Mouse (Mus musculus): Measurements from ENCODE around the gene Gm8094. TPM values are rescaled to one million over a fixed set of nuclear protein-coding genes. Genes with fewer than 3 reads are reported as not detected.
"Not testable (repeated sequence)": the region's sequence is repeated elsewhere in the genome, so short reads cannot be mapped to it uniquely, and the experiment has no call there.

The Gm8094 gene
- not detected in 2 replicates for polyA plus RNA-seq (2012; rRNA removed)

DNA sequence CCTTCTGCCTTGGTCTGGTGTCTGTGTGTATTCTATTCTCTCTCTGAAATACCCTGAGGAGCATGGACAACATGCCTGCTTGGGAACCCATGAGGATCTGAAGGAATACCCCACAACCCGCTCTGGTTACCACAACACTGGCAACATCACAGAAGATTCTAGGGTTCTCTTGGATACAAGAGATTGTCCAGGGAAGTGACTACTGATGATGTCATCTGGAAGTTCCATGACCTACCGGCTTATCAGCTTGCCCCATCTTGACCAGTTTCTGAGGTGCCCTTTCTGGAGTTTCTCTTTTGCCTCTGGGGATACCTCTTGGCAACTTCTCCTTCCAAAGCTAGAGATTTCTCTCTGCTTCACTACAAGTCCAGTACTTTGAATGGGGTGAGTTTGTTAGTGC, at the start of gene Gm8094:
Gene Gm8094 (minus strand): TSS at position 101 of the 400 bp plus-strand sequence.
- not testable (repeated sequence) for H3K27me3 ChIP-seq (ENCODE audit: control insufficient read depth, insufficient read depth, low read length); DNase-seq (ENCODE audit: low read depth in 1 of 2, low spot score in 2 of 2); H3K36me3 ChIP-seq (ENCODE audit: control insufficient read depth, insufficient read depth, low read length); H3K27ac ChIP-seq (ENCODE audit: insufficient read depth, low read length); H3K4me1 ChIP-seq (ENCODE audit: control insufficient read depth, insufficient read depth, insufficient read length); H3K4me3 ChIP-seq (ENCODE audit: extremely low read depth, insufficient read depth, insufficient read length)
- WGBS, result 88% methylated on average over 2 of the region's 2 CpGs

- 96% methylated on average over 3 of the region's 3 CpGs for WGBS
- not testable (repeated sequence) for H3K27ac ChIP-seq (ENCODE audit: insufficient read depth, low read length); H3K4me1 ChIP-seq (ENCODE audit: control insufficient read depth, insufficient read depth, insufficient read length); H3K4me3 ChIP-seq (ENCODE audit: extremely low read depth, insufficient read depth, insufficient read length); H3K36me3 ChIP-seq (ENCODE audit: control insufficient read depth, insufficient read depth, low read length); H3K27me3 ChIP-seq (ENCODE audit: control insufficient read depth, insufficient read depth, low read length); DNase-seq (ENCODE audit: low read depth in 1 of 2, low spot score in 2 of 2)
These were observed 43.2 kb upstream of the Gm8094 start for GRCm38 (mm10) chr14:43119673-43120072.

DNA sequence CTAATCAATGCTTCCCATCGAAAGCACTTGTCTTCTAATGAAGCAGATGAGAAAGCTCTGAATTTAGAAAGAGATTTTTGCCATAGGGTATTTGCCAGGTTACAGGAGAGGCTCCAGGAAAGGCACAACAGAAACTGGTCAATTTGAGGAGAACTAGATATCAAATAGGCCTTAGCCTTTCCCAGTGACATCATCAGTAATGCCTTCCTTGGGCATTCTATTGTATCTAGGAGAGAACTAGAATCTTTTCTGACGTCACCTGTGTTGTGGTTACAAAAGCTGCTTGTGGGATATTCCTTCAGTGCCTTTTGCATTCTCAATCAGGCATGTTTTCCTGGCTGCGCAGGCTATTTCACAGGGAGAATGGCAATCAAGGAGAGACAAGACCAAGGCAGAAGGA, 23.9 kb upstream of the Gm8094 start, which contains the start of gene Gm8104:
Gene Gm8104 (plus strand): TSS at position 301 of the 400 bp plus-strand sequence.
- not testable (repeated sequence) for DNase-seq (ENCODE audit: low read depth in 1 of 2, low spot score in 2 of 2); H3K4me1 ChIP-seq (ENCODE audit: control insufficient read depth, insufficient read depth, insufficient read length); H3K4me3 ChIP-seq (ENCODE audit: extremely low read depth, insufficient read depth, insufficient read length); H3K36me3 ChIP-seq (ENCODE audit: control insufficient read depth, insufficient read depth, low read length); H3K27ac ChIP-seq (ENCODE audit: insufficient read depth, low read length); H3K27me3 ChIP-seq (ENCODE audit: control insufficient read depth, insufficient read depth, low read length)
- 80% methylated on average over 3 of the region's 3 CpGs for WGBS

DNA sequence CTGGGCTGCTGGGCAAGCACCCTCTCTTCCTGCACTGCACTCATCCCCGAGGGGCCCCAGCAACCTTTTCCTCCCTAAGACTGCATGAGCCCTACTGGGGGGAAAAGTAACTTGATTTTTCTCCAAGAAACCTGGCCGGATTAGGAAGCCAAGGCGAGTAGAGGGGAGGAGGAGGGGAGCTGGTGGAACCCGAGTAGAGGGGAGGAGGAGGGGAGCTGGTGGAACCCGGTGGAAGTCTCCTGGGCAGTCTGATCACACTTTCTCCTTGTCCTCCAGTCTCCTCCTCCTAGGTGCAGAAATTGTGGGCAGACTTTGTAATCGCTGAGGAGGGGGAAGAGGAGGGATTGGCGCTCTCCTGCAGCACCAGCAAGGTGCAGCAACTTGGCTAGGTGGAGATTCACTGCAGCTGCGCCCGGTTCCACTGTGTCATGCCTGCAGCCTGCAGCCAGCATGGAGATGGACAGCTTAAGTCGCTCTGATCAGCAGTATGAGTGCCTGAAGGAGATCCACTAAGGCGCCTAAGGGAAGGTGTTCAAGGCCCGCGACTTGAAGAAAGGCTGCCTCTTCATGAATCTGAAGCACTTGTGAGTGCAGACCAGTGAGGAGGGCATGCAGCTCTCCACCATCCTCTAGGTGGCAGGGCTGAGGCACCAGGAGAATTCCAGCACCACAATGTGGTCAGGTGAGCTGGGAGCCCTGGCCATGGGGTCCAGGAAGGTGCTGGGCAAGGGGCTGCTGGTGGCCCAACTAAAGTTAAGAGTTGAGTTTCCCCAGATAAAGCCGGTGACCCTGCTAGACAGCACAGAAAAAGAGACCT, 12.9 kb upstream of the Gm8094 start:
- not testable (repeated sequence) for H3K4me3 ChIP-seq (ENCODE audit: extremely low read depth, insufficient read depth, insufficient read length)

DNA sequence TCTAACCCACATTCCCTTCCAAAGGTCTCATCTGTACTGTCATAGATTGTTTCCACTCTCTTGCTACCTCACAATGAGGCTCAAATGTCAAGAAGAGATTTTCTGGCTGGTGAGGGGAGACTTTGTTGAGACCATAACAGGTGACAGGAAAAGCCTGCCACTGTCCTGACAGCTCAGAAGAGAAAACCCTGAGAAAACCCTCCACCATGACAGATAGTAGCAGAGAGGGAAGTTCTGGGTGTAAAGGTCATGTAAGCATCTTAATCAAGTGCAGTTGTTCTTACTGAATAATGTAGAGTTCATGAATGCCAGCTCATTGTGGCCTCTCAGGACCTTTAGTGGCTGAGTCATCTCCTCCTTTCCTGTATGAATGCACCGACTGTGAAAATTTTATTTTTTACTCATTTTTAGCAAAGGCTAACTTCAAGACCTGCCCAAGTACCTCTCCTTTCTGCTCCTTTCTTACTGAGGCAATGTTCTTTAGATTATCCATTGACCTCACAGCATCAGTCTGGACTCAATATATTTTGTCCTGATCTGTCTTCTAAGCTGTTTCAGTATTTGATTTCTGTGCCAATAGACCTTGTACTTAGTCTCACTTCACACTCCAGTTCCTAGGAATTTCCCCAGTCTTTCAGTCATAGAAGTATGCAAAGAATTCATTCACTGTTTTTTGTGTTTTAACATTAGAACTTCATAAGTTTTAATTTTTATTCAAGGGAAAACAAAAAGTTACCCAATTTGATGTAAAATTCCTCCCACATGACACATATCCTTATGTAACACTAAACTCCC, 8.7 kb upstream of the Gm8094 start:
- WGBS, result 65% methylated on average over 1 of the region's 1 CpGs
- H3K27ac ChIP-seq (ENCODE audit: insufficient read depth, low read length); H3K4me3 ChIP-seq (ENCODE audit: extremely low read depth, insufficient read depth, insufficient read length); H3K4me1 ChIP-seq (ENCODE audit: control insufficient read depth, insufficient read depth, insufficient read length); DNase-seq (ENCODE audit: low read depth in 1 of 2, low spot score in 2 of 2); H3K36me3 ChIP-seq (ENCODE audit: control insufficient read depth, insufficient read depth, low read length); H3K27me3 ChIP-seq (ENCODE audit: control insufficient read depth, insufficient read depth, low read length): not testable (repeated sequence)

More for the DNA sequence above, 12.9 kb upstream of the Gm8094 start:
- H3K27me3 ChIP-seq (ENCODE audit: control insufficient read depth, insufficient read depth, low read length); DNase-seq (ENCODE audit: low read depth in 1 of 2, low spot score in 2 of 2); H3K36me3 ChIP-seq (ENCODE audit: control insufficient read depth, insufficient read depth, low read length); H3K4me1 ChIP-seq (ENCODE audit: control insufficient read depth, insufficient read depth, insufficient read length); H3K27ac ChIP-seq (ENCODE audit: insufficient read depth, low read length): not testable (repeated sequence)
- WGBS, result 58% methylated on average over 1 of the region's 14 CpGs

GRCm38 (mm10) chr14:43060179-43060578, 16.3 kb downstream of the Gm8094 start:
- not testable (repeated sequence) for H3K4me1 ChIP-seq (ENCODE audit: control insufficient read depth, insufficient read depth, insufficient read length); H3K4me3 ChIP-seq (ENCODE audit: extremely low read depth, insufficient read depth, insufficient read length); DNase-seq (ENCODE audit: low read depth in 1 of 2, low spot score in 2 of 2); H3K27me3 ChIP-seq (ENCODE audit: control insufficient read depth, insufficient read depth, low read length); H3K36me3 ChIP-seq (ENCODE audit: control insufficient read depth, insufficient read depth, low read length); H3K27ac ChIP-seq (ENCODE audit: insufficient read depth, low read length)
- 66% methylated on average over 4 of the region's 4 CpGs for WGBS

DNA sequence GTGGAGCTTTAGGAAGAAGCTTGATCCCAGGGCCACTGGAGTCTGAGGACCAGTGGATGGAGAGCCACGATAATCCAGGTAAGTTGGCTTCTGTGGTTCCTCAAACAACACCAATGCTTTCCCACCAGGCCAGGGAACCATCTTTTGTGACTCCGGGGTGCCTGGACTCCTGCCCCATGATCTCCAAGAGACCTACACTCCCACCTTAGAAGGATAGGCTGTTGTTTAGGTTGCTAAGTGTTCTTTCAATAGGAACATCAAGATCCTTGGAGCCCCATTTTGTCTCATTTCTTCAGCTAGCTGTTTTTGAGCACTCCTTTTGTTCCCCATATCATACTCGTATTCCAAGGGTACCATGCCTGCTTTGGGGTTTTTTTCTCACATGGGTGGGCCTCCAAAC, 18.4 kb downstream of the Gm8094 start:
- H3K4me1 ChIP-seq (ENCODE audit: control insufficient read depth, insufficient read depth, insufficient read length); H3K27ac ChIP-seq (ENCODE audit: insufficient read depth, low read length); H3K27me3 ChIP-seq (ENCODE audit: control insufficient read depth, insufficient read depth, low read length); DNase-seq (ENCODE audit: low read depth in 1 of 2, low spot score in 2 of 2); H3K4me3 ChIP-seq (ENCODE audit: extremely low read depth, insufficient read depth, insufficient read length); H3K36me3 ChIP-seq (ENCODE audit: control insufficient read depth, insufficient read depth, low read length): not testable (repeated sequence)
- 78% methylated on average over 3 of the region's 3 CpGs for WGBS

Other genes with a start within 250 kb of the Gm8094 start
- gene Gm21977, start 223.2 kb downstream of the Gm8094 start, polyA plus RNA-seq (2012; rRNA removed), result not detected in 2 replicates
- gene Gm8082, start 83.0 kb downstream of the Gm8094 start, polyA plus RNA-seq (2012; rRNA removed), result not detected in 2 replicates
- not detected in 2 replicates for gene Gm10376, start 61.0 kb downstream of the Gm8094 start, polyA plus RNA-seq (2012; rRNA removed)
- not detected in 2 replicates for gene Gm8104, start 24.0 kb upstream of the Gm8094 start, polyA plus RNA-seq (2012; rRNA removed)
- gene Gm7233, start 103.2 kb upstream of the Gm8094 start, polyA plus RNA-seq (2012; rRNA removed), result not detected in 2 replicates
- not detected in 2 replicates for gene Gm8122, start 158.7 kb upstream of the Gm8094 start, polyA plus RNA-seq (2012; rRNA removed)
- gene Gm8126, start 182.0 kb upstream of the Gm8094 start, polyA plus RNA-seq (2012; rRNA removed), result not detected in 2 replicates
- not detected in 2 replicates for gene Gm9732, start 198.4 kb upstream of the Gm8094 start, polyA plus RNA-seq (2012; rRNA removed)
- gene Gm8127, start 217.2 kb upstream of the Gm8094 start, polyA plus RNA-seq (2012; rRNA removed), result not detected in 2 replicates

Measured in spleen, adult 2 months (tissue).